Mouse (Mus musculus) neural tube, embryonic 13.5 days (tissue): ENCODE results near the gene Slc36a3. TPM values are rescaled to one million over a fixed set of nuclear protein-coding genes. Genes with fewer than 3 reads are reported as not detected.
"Not testable (repeated sequence)": the region's sequence is repeated elsewhere in the genome, so short reads cannot be mapped to it uniquely, and the experiment has no call there.

ENCODE experiments used
- ATAC-seq: fragments of 200-750 bp; cut with Nextera tagmentation; 2 replicates; pipeline ENCODE4 v1.8.0; 2017; ENCODE audit warnings: low read depth, mild to moderate bottlenecking, moderate TSS enrichment, moderate library complexity
- H3K27ac ChIP-seq: fragments of 300-500 bp; sonication (generic); replicated peaks from 2 replicates; pipeline ENCODE4 v1.5.1; 2015; ENCODE audit warnings: moderate library complexity, mild to moderate bottlenecking, inconsistent platforms
- H3K27me3 ChIP-seq: fragments of 300-500 bp; sonication (generic); 2 replicates; pipeline ENCODE4 v1.6.1; 2015; ENCODE audit warnings: mild to moderate bottlenecking, inconsistent platforms
- H3K36me3 ChIP-seq: fragments of 300-500 bp; sonication (generic); 2 replicates; pipeline ENCODE4 v1.6.1; 2015; ENCODE audit warnings: mild to moderate bottlenecking, inconsistent platforms
- H3K4me1 ChIP-seq: fragments of 300-500 bp; sonication (generic); replicated peaks from 2 replicates; pipeline ENCODE4 v1.6.1; 2015; ENCODE audit warnings: inconsistent platforms
- H3K4me2 ChIP-seq: fragments of 300-500 bp; sonication (generic); 2 replicates; pipeline ENCODE4 v1.6.1; 2015; ENCODE audit warnings: inconsistent platforms, mild to moderate bottlenecking, moderate library complexity
- H3K4me3 ChIP-seq: fragments of 300-500 bp; sonication (generic); 2 replicates; pipeline ENCODE4 v1.5.1; 2015; ENCODE audit warnings: mild to moderate bottlenecking, inconsistent platforms
- H3K9ac ChIP-seq: fragments of 300-500 bp; sonication (generic); 2 replicates; pipeline ENCODE4 v1.6.1; 2015; ENCODE audit warnings: moderate library complexity, mild to moderate bottlenecking, inconsistent platforms
- H3K9me3 ChIP-seq: fragments of 300-500 bp; sonication (generic); 2 replicates; pipeline ENCODE4 v1.6.1; 2016; ENCODE audit warnings: inconsistent platforms
- WGBS: fragments of 180-500 bp; shearing (Covaris S2); methylation state at CpG from one replicate; pipeline ENCODE4 v1.1.7; 2015; 5-methylcytosine and 5-hydroxymethylcytosine counted together
- polyA plus RNA-seq: library from polyadenylated mRNA; unstranded; fragments of >200 nt; fragmentation: Nextera tagmentation; extraction: Ambion mirVana; gene quantifications from 2 replicates; pipeline ENCODE4 v1.2.1, GENCODE M21; 2015

The Slc36a3 gene
- polyA plus RNA-seq, 1 experiment from 2014 or later = not detected

GRCm38 (mm10) chr11:55099019-55099771, 52.3 kb downstream of the Slc36a3 start:
- Histone ChIP-seq H3K4me1 (peaks cover 27% of the 10 kb centered on the region), H3K27me3 (no peaks in the 10 kb centered on the region), H3K9ac (no peak overlapping the region), H3K4me3 (no peak overlapping the region), H3K27ac (no peak overlapping the region), H3K4me2 (peak overlapping the region; percentile 67), H3K9me3 (no peaks in the 10 kb centered on the region), H3K36me3 (0 out of 2 replicates have a peak, but pooled peaks cover 8% of the 10 kb centered on the region)
- WGBS = 92% methylated on average over 8 of the region's 8 CpGs
- ATAC-seq = no peak

- no peaks in the 10 kb centered on the region for H3K9me3 ChIP-seq
- H3K9ac ChIP-seq = peak overlapping the region; percentile 75
- H3K4me2 ChIP-seq = peak overlapping the region; percentile 67
- H3K27ac ChIP-seq = peak overlapping the region; percentile 71
- no peaks in the 10 kb centered on the region for H3K27me3 ChIP-seq
- no peaks in the 10 kb centered on the region for H3K36me3 ChIP-seq
- ATAC-seq = 0 out of 2 replicates have a peak, but pooled peaks have one; percentile 20
- H3K4me1 ChIP-seq = peaks cover 24% of the 10 kb centered on the region
- WGBS = 16% methylated on average over 24 of the region's 24 CpGs
- H3K4me3 ChIP-seq = peak overlapping the region; percentile 53
These were observed 53.2 kb downstream of the Slc36a3 start for GRCm38 (mm10) chr11:55098189-55098915.

- Histone ChIP-seq H3K27ac (peak within 1 kb of the TSS; percentile 71), H3K4me2 (peak within 1 kb of the TSS; percentile 67), H3K4me1 (peaks cover 22% of the 10 kb centered on the region), H3K27me3 (no peaks in the 10 kb centered on the region), H3K4me3 (peak within 1 kb of the TSS; percentile 53), H3K36me3 (no peaks in the 10 kb centered on the region), H3K9ac (peak within 1 kb of the TSS; percentile 75), H3K9me3 (no peaks in the 10 kb centered on the region)
- 3% methylated on average over 44 of the region's 45 CpGs for WGBS
- peak; percentile 95 for ATAC-seq
These were observed 53.9 kb downstream of the Slc36a3 start, which contains the start of gene Gm2a for GRCm38 (mm10) chr11:55097463-55098188. Gene Gm2a (plus strand): TSS chr11:55098115.

GRCm38 (mm10) chr11:55096731-55097462, 54.6 kb downstream of the Slc36a3 start:
- ATAC-seq = no peak
- Histone ChIP-seq H3K4me2 (peak overlapping the region; percentile 67), H3K27me3 (no peaks in the 10 kb centered on the region), H3K9ac (peak overlapping the region; percentile 32; the same call in 1 of the 2 replicates), H3K27ac (0 out of 2 replicates have a peak overlapping the region, but pooled peaks have one; percentile 42), H3K4me1 (peaks cover 22% of the 10 kb centered on the region), H3K9me3 (no peaks in the 10 kb centered on the region), H3K4me3 (peak overlapping the region; percentile 53), H3K36me3 (no peaks in the 10 kb centered on the region)
- 41% methylated on average over 11 of the region's 11 CpGs for WGBS

GRCm38 (mm10) chr11:55096296-55096695, 55.2 kb downstream of the Slc36a3 start:
- not testable (repeated sequence) for ATAC-seq, H3K27me3 ChIP-seq, H3K9me3 ChIP-seq, H3K27ac ChIP-seq, H3K4me3 ChIP-seq, H3K36me3 ChIP-seq, H3K9ac ChIP-seq, H3K4me2 ChIP-seq
- peaks cover 22% of the 10 kb centered on the region for H3K4me1 ChIP-seq
- whole genome bisulfite sequencing = 87% methylated on average over 4 of the region's 4 CpGs

- Histone ChIP-seq H3K4me3 (no peak overlapping the region), H3K4me2 (no peak overlapping the region), H3K9me3 (no peaks in the 10 kb centered on the region), H3K36me3 (no peaks in the 10 kb centered on the region), H3K9ac (no peak overlapping the region), H3K4me1 (peaks cover 9% of the 10 kb centered on the region), H3K27me3 (no peaks in the 10 kb centered on the region), H3K27ac (no peak overlapping the region)
- 88% methylated on average over 7 of the region's 7 CpGs for WGBS
- ATAC-seq = no peak
These were observed 58.4 kb downstream of the Slc36a3 start for GRCm38 (mm10) chr11:55093096-55093495.

GRCm38 (mm10) chr11:55089892-55090291, 61.6 kb downstream of the Slc36a3 start:
- Histone ChIP-seq H3K4me1 (no peaks in the 10 kb centered on the region), H3K4me2 (no peak overlapping the region), H3K27me3 (no peaks in the 10 kb centered on the region), H3K9me3 (no peaks in the 10 kb centered on the region), H3K4me3 (no peak overlapping the region), H3K27ac (no peak overlapping the region), H3K36me3 (no peaks in the 10 kb centered on the region), H3K9ac (no peak overlapping the region)
- ATAC-seq = no peak
- 86% methylated on average over 2 of the region's 2 CpGs for WGBS

- 0 out of 2 replicates have a peak, but pooled peaks have one; percentile 40 for ATAC-seq
- 5% methylated on average over 10 of the region's 10 CpGs for WGBS
- Histone ChIP-seq H3K4me3 (no peak overlapping the region), H3K4me1 (no peaks in the 10 kb centered on the region), H3K27me3 (no peaks in the 10 kb centered on the region), H3K4me2 (no peak overlapping the region), H3K9ac (no peak overlapping the region), H3K27ac (no peak overlapping the region), H3K9me3 (no peaks in the 10 kb centered on the region), H3K36me3 (no peaks in the 10 kb centered on the region)
These were observed 64.5 kb downstream of the Slc36a3 start for GRCm38 (mm10) chr11:55087006-55087405.

GRCm38 (mm10) chr11:55085396-55085795, 66.1 kb downstream of the Slc36a3 start:
- ATAC-seq = no peak
- Histone ChIP-seq H3K27me3 (no peaks in the 10 kb centered on the region), H3K4me1 (no peaks in the 10 kb centered on the region), H3K9me3 (no peaks in the 10 kb centered on the region), H3K4me2 (no peak overlapping the region), H3K27ac (no peak overlapping the region), H3K36me3 (no peaks in the 10 kb centered on the region), H3K4me3 (no peak overlapping the region), H3K9ac (no peak overlapping the region)
- 63% methylated on average over 5 of the region's 5 CpGs for WGBS

- Histone ChIP-seq H3K9me3 (no peaks in the 10 kb centered on the region), H3K4me3 (no peak overlapping the region), H3K4me2 (no peak overlapping the region), H3K27me3 (no peaks in the 10 kb centered on the region), H3K27ac (no peak overlapping the region), H3K36me3 (no peaks in the 10 kb centered on the region), H3K4me1 (no peaks in the 10 kb centered on the region), H3K9ac (no peak overlapping the region)
- no peak for ATAC-seq
- WGBS = 69% methylated on average over 4 of the region's 4 CpGs
These were observed 66.9 kb downstream of the Slc36a3 start for GRCm38 (mm10) chr11:55084629-55085028.

GRCm38 (mm10) chr11:55081206-55081605, 70.3 kb downstream of the Slc36a3 start:
- no peak overlapping the region for H3K27ac ChIP-seq
- no peak for ATAC-seq

More at GRCm38 (mm10) chr11:55081206-55081605, 70.3 kb downstream of the Slc36a3 start:
- WGBS = 91% methylated on average over 9 of the region's 9 CpGs
- Histone ChIP-seq H3K4me1 (peaks cover 16% of the 10 kb centered on the region), H3K4me3 (no peak overlapping the region), H3K27me3 (peaks cover 28% of the 10 kb centered on the region), H3K36me3 (no peaks in the 10 kb centered on the region), H3K4me2 (no peak overlapping the region), H3K9ac (no peak overlapping the region), H3K9me3 (no peaks in the 10 kb centered on the region)
